Mouse (Mus musculus) right cerebral cortex, adult 2 months (tissue): ENCODE data around the gene Cadps.

Experiments
- DNase-seq, 2 experiments: peaks; one replicate each; pipeline ENCODE4 v3.0.0; 2021 to 2022; ENCODE audit warnings: low spot score in 2 of 2

Cadps gene

DNA sequence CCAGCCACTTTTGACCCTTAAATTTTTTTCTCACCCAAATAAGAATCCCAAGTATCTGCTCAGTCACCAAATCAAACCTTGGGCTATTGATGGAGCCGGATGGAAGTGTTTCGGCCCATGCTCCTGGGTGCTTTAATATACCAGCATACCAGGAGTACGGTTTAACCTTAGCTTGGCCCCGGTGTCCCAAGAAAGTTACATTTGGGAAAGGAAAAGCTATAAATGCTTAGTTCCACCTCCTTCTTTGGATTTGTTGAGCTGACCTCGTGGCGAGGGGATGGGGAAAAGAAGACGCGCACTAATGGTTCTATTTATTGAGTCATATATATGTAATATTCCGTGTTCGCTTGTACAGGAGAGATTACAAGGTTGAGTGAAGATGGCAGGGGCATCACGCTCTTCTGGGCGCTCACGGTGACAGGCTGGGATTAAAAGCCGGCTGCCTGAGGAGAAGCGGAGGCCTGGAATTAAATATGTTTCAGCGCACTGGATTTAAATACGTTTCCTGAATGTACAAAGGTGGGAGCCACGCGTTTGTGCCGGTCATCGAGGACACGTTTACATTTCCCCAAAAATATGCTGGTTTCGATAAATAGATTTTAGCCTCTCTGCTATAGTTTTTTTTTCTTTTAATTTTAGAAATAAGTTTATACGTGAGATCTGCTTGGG lies 481.0 kb downstream of the Cadps start:
- no peak for DNase-seq

GRCm38 (mm10) chr14:12341075-12341788 lies 481.6 kb downstream of the Cadps start:
- DNase-seq, result peak; percentile 31 to 53

- DNase-seq, result peak; percentile 8 to 49
These were observed 482.4 kb downstream of the Cadps start for GRCm38 (mm10) chr14:12340238-12341074.

DNA sequence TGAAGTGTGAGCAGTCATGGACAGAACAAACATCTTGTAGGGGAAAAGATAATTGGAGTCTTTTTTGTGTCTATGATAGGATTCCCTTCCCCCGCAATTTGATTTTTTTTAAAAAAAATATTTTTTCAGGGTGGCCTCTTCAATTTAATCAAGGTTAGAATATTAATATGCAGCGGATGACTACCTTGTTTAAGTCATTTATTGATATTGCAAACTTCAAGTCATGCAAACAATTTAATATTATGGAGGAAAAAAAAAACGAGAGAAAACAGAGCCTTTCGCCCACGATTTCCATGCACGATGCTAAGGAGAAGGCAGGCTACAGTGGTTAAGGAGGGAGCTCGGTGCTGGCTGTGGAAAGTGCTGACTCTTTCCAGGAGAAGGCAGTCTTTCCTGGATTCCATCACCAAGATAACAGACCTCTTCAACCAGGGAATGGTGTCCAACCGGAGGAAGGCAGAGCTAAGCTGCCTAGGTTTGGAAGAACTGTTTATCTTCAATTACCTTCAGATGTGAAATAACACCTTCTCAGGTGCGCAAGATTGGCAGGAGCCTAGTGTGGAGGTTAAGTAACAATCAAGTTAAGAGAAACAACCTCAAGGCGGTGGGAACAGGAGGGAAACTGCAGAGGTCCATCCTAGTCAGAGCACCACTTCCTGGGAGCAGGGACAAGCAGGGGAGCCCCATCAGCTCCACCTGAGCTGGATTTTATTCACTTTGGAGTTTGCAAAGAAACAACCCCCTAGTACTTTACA lies 483.9 kb downstream of the Cadps start:
- DNase-seq, result no peak

DNA sequence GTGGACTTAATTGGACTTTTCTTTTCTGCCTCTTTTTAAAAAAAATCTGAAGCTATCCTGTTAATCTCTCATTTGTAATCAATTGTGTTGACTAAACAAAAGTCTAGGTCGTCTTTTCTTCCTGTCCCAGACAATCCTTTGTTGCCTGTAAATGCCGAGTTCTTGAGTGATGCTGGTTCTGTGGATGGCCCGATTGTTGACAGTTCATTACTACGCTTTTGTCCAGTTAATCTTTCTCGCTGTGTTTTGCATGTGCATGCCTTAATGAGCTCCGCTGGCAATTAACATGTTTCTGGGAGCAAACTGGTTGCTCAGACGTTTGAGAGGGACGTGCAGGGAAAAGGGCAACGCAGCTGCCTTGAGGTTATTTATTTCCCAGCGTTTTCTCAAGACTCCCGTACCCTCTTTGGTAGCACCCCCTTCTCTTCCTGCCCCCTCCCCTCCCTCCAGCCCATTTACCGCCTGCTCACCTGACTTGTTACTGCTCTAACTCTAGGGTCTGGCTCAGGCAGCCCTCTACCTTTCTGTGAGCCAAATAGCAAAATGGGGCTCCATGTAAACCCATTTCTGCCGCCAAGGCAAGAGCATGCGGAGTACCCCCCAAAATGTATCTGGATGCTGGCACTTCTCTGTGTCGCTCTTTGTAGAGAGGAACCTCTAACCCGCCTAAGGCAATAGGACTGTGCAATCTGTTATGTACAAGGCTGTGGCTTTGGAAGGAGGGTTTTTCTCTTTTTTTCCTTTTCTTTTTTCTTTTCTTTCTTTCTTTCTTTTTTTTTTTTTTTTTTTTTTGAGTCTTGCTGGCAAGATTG lies 484.7 kb downstream of the Cadps start:
- DNase-seq, result peak in 1 of 2 experiments; percentile 46

GRCm38 (mm10) chr14:12337421-12337997 lies 485.4 kb downstream of the Cadps start:
- peak; percentile 12 to 35 for DNase-seq

GRCm38 (mm10) chr14:12334925-12335324 lies 488.0 kb downstream of the Cadps start:
- no peak for DNase-seq

DNA sequence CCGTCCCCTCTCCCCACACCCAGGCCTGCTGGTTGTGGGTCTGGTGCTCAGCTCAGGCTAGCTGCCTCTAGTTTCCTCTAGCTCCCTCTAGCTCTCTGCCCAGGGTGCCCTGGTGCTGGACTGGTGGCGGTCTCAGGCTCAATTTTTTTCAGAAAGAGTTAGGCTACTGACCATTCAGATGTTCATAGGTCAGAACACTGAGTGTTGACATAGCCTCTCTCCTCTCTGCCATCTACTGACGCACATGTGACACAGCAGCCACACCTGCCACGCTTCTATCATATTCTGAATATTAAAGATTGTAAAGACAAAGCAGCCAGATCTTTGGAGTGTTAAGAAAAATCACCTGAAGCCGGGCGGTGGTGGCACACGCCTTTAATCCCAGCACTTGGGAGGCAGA lies 489.3 kb downstream of the Cadps start:
- DNase-seq, result no peak
